Mouse (Mus musculus) C2C12 (cell line): Measurements from ENCODE around the gene Gm27029.

ENCODE experiments used
- CTCF ChIP-seq: IDR thresholded peaks from one replicate; pipeline ENCODE4 v1.5.1; 2011; ENCODE audit not compliant: control insufficient read depth, insufficient read depth, insufficient read length
- MAX ChIP-seq: IDR thresholded peaks from one replicate; pipeline ENCODE4 v1.6.1; 2011; ENCODE audit warnings: mild to moderate bottlenecking, control low read depth
- MYOD1 ChIP-seq: IDR thresholded peaks from one replicate; pipeline ENCODE4 v1.6.1; 2011; ENCODE audit warnings: low read depth; ENCODE audit not compliant: control insufficient read depth, insufficient read length
- MYOG ChIP-seq: IDR thresholded peaks from one replicate; pipeline ENCODE4 v1.6.1; 2011; ENCODE audit not compliant: control insufficient read depth, insufficient read length; ENCODE audit errors: extremely low read depth
- USF1 ChIP-seq: IDR thresholded peaks from one replicate; pipeline ENCODE4 v1.6.1; 2011; ENCODE audit warnings: low read depth, mild to moderate bottlenecking, control low read depth, moderate library complexity

DNA sequence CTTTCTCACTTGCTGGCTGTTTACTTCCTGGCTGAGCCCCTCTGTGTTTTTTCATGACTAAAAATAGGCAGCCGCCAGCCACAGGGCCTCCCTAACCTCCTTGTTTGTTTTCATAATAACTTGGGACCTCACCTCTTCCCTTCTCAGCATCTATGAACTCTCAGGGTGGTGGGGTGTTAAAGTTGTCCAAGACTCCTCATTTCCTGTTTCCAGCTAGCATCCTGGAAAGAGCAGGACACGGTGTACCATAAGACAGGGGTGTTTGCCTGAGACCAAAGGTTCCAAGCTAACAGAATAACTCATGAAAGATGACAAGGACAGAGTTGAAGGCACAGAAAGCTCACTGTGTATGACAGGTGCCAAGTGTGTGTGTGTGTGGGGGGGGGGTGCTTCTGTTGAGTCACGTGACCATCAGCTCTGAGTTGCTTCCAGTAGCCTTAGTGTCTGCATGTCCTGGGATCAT is 63.9 kb downstream of the Gm27029 start:
- no peak for TF ChIP-seq CTCF
- TF ChIP-seq MYOD1, result no peak
- TF ChIP-seq MYOG, result no peak
- no peak for TF ChIP-seq MAX
- peak; percentile 78 for TF ChIP-seq USF1
